In the genomic region with DNA sequence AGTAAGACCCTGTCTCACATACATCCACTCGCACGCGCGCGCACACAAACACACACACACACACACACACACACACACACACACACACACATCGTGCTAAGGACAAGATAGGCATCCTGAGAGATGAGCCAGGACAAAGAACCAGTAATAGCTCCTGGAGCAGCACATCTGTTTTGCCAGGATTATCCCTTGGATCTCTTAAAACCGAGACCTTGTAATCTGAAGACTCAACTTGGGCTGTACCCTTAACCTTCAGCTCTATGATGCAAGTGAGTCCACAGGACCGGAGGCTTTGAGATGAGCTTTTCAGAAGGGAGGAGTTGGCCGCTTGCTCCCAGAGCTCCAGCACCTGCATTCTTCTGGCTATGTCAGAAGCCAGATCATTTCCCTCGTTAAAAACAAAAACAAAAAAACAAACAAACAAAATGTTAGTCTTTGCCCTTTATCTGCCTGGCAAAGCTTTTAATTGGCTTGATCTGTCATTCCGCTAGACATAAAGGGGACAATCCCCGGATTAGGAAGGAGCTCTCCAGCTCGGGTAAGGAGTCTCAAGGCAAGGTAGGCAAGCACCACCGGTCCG, we compare ENCODE assay signal across 24 mouse cellular contexts. TPM values are rescaled to one million over a fixed set of nuclear protein-coding genes. Genes with fewer than 3 reads are reported as not detected.
DNase-seq lines count a peak whose midpoint lies in the region; ATAC-seq and TF ChIP-seq lines count a peak whose summit lies in the region.
"Had no signal": no experiment of that assay in that cellular context is flagged by ENCODE, and none has a peak within 500 bp of the region (broad histone marks: within the 10 kb centered on the region; RNA-seq: fewer than 3 reads in every experiment).

Gnat2 (plus strand) TSS at position 254 of the 580 bp plus-strand sequence.

- TF ChIP-seq EP300 in MEL (IDR thresholded peaks at IDR 0.05; ENCODE audit: low read depth in 1 of 2, low read length in 2 of 2), result no peak

- H3K36me3 ChIP-seq in forebrain, embryonic 16.5 days (ENCODE audit: control insufficient read depth, insufficient read depth), result no peaks in the 10 kb centered on the region
- no peaks in the 10 kb centered on the region for H3K36me3 ChIP-seq in forebrain, embryonic 11.5 days (ENCODE audit: control insufficient read depth, insufficient read depth, low read length)
- H3K36me3 ChIP-seq in MEL (ENCODE audit: control insufficient read depth in 1 of 2, insufficient read depth in 2 of 2, low read length in 2 of 2), result peaks cover 0 to 37% of the 10 kb centered on the region in 2 experiments; a peak in 3 of 4 replicates
- H3K36me3 ChIP-seq in forebrain, embryonic 10.5 days (replicated peaks), result no peaks in the 10 kb centered on the region
- H3K36me3 ChIP-seq in kidney, embryonic 16.5 days (ENCODE audit: insufficient read depth, low read length), result no peaks in the 10 kb centered on the region
- H3K36me3 ChIP-seq: embryonic facial prominence, embryonic 12.5 days; heart, embryonic 13.5 days; limb, embryonic 15.5 days had no signal

- no peaks in the 10 kb centered on the region for H3K27me3 ChIP-seq in forebrain, embryonic 16.5 days (replicated peaks; ENCODE audit: control insufficient read depth, insufficient read depth, low read length)
- no peaks in the 10 kb centered on the region for H3K27me3 ChIP-seq in forebrain, embryonic 11.5 days (ENCODE audit: control insufficient read depth, insufficient read depth, low read length)
- H3K27me3 ChIP-seq in MEL (ENCODE audit: control insufficient read depth in 1 of 2, insufficient read depth in 2 of 2, low read length in 2 of 2), result no peaks in the 10 kb centered on the region
- H3K27me3 ChIP-seq in forebrain, embryonic 10.5 days (ENCODE audit: poor library complexity, severe bottlenecking), result peaks cover 10% of the 10 kb centered on the region; the same call in 1 of the 2 replicates
- no peaks in the 10 kb centered on the region for H3K27me3 ChIP-seq in kidney, embryonic 16.5 days (ENCODE audit: insufficient read depth, low read length)
- H3K27me3 ChIP-seq: embryonic facial prominence, embryonic 12.5 days; heart, embryonic 13.5 days; limb, embryonic 15.5 days; Patski had no signal

- ATAC-seq in forebrain, embryonic 16.5 days, result no peak
- no peak for ATAC-seq in forebrain, embryonic 11.5 days (replicated peaks; ENCODE audit: low FRiP score)
- ATAC-seq in kidney, embryonic 16.5 days (ENCODE audit: low FRiP score, low TSS enrichment), result no peak
- ATAC-seq: CD4-positive, CD25-positive, alpha-beta regulatory T cell, adult 4 months; forebrain, embryonic 14.5 days; intestine, postnatal 0 days; Patski had no signal

- H3K4me3 ChIP-seq in forebrain, embryonic 16.5 days (replicated peaks; ENCODE audit: low read length), result no peak within 1 kb of the TSS
- H3K4me3 ChIP-seq in forebrain, embryonic 11.5 days (ENCODE audit: low read depth, low read length), result no peak within 1 kb of the TSS
- peak within 1 kb of the TSS in 1 of 2 experiments; percentile 44; a peak in 1 of 4 replicates for H3K4me3 ChIP-seq in MEL (ENCODE audit: control insufficient read depth in 1 of 2, insufficient read depth in 1 of 2, low read depth in 2 of 2, low read length in 2 of 2)
- H3K4me3 ChIP-seq in forebrain, embryonic 10.5 days, result no peak within 1 kb of the TSS
- no peak within 1 kb of the TSS for H3K4me3 ChIP-seq in kidney, embryonic 16.5 days (ENCODE audit: low read length)
- H3K4me3 ChIP-seq: embryonic facial prominence, embryonic 12.5 days; heart, embryonic 13.5 days; limb, embryonic 15.5 days had no signal

- WGBS in forebrain, embryonic 16.5 days, result 49% methylated on average over 15 of the region's 15 CpGs
- WGBS in forebrain, embryonic 11.5 days, result 52% methylated on average over 15 of the region's 15 CpGs
- 56% methylated on average over 15 of the region's 15 CpGs for WGBS in forebrain, embryonic 10.5 days
- WGBS in kidney, embryonic 16.5 days, result 76% methylated on average over 15 of the region's 15 CpGs

- no peak for TF ChIP-seq RAD21 in MEL (IDR thresholded peaks at IDR 0.05; ENCODE audit: low read depth, low read length)

- no peaks in the 10 kb centered on the region for H3K9me3 ChIP-seq in forebrain, embryonic 16.5 days (ENCODE audit: control insufficient read depth, low read length)
- H3K9me3 ChIP-seq in forebrain, embryonic 11.5 days (ENCODE audit: control insufficient read depth, low read length), result no peaks in the 10 kb centered on the region
- no peaks in the 10 kb centered on the region for H3K9me3 ChIP-seq in MEL (replicated peaks; ENCODE audit: insufficient read depth, low read length)
- H3K9me3 ChIP-seq in forebrain, embryonic 10.5 days, result no peaks in the 10 kb centered on the region
- no peaks in the 10 kb centered on the region for H3K9me3 ChIP-seq in kidney, embryonic 16.5 days (ENCODE audit: low read length)
- H3K9me3 ChIP-seq: embryonic facial prominence, embryonic 12.5 days; heart, embryonic 13.5 days; limb, embryonic 15.5 days had no signal

- TF ChIP-seq CTCF in MEL (IDR thresholded peaks at IDR 0.05 in 2 of 3, conservative IDR thresholded peaks at IDR 0.05 in 1 of 3; ENCODE audit: control insufficient read depth in 1 of 3, insufficient read depth in 1 of 3, low read depth in 2 of 3, low read length in 3 of 3, poor library complexity in 1 of 3, severe bottlenecking in 1 of 3), result no peak

- DNase-seq in forebrain, embryonic 11.5 days (ENCODE audit: low spot score), result no peak
- DNase-seq in MEL (ENCODE audit: low read depth, low spot score), result no peak
- no peak for DNase-seq in adrenal gland, postnatal 36 days
- DNase-seq in retina, postnatal 1 day, result peak; percentile 78
- no peak for DNase-seq in forebrain, embryonic 10.5 days (ENCODE audit: extremely low spot score, low spot score)
- DNase-seq: cerebellum, adult 2 months; cerebellum, postnatal 25 days; heart, postnatal 14 days; layer of hippocampus, adult 9-11 months; lung, postnatal 4 days; midbrain, embryonic 14.5 days; right cerebral cortex, postnatal 4 days; thymus, postnatal 25 days had no signal

- no peak within 1 kb of the TSS for H3K27ac ChIP-seq in forebrain, embryonic 16.5 days (ENCODE audit: low read length)
- H3K27ac ChIP-seq in forebrain, embryonic 11.5 days (ENCODE audit: low read depth, low read length), result no peak within 1 kb of the TSS
- peak within 1 kb of the TSS; percentile 43 for H3K27ac ChIP-seq in MEL (ENCODE audit: control insufficient read depth, low read depth, low read length)
- H3K27ac ChIP-seq in forebrain, embryonic 10.5 days, result no peak within 1 kb of the TSS
- no peak within 1 kb of the TSS for H3K27ac ChIP-seq in kidney, embryonic 16.5 days (ENCODE audit: low read length)
- H3K27ac ChIP-seq: embryonic facial prominence, embryonic 12.5 days; heart, embryonic 13.5 days; limb, embryonic 15.5 days had no signal

- no peaks in the 10 kb centered on the region for H3K4me1 ChIP-seq in forebrain, embryonic 16.5 days (replicated peaks; ENCODE audit: control insufficient read depth, insufficient read depth, low read length)
- no peaks in the 10 kb centered on the region for H3K4me1 ChIP-seq in forebrain, embryonic 11.5 days (replicated peaks; ENCODE audit: control insufficient read depth, insufficient read depth, low read length)
- H3K4me1 ChIP-seq in MEL (ENCODE audit: control insufficient read depth in 1 of 2, insufficient read depth in 2 of 2, low read length in 2 of 2), result peaks cover 18 to 42% of the 10 kb centered on the region in 2 experiments
- H3K4me1 ChIP-seq in forebrain, embryonic 10.5 days, result peaks cover 29% of the 10 kb centered on the region
- H3K4me1 ChIP-seq in kidney, embryonic 16.5 days (ENCODE audit: insufficient read depth, low read length), result peaks cover 12% of the 10 kb centered on the region; the same call in 1 of the 2 replicates

- H3K79me2 ChIP-seq in MEL (ENCODE audit: control insufficient read depth, insufficient read depth, low read length, poor library complexity), result no peaks in the 10 kb centered on the region

- H3K4me2 ChIP-seq in forebrain, embryonic 16.5 days (ENCODE audit: low read length), result no peak within 1 kb of the TSS
- H3K4me2 ChIP-seq in forebrain, embryonic 11.5 days (ENCODE audit: low read depth, low read length, severe bottlenecking), result no peak within 1 kb of the TSS
- no peak within 1 kb of the TSS for H3K4me2 ChIP-seq in kidney, embryonic 16.5 days (replicated peaks; ENCODE audit: low read depth, low read length)
- H3K4me2 ChIP-seq: embryonic facial prominence, embryonic 12.5 days; heart, embryonic 13.5 days; limb, embryonic 15.5 days had no signal

- H3K9ac ChIP-seq in forebrain, embryonic 16.5 days (replicated peaks; ENCODE audit: low read depth, low read length), result 0 out of 2 replicates have a peak within 1 kb of the TSS, but pooled peaks have one; percentile 13
- no peak within 1 kb of the TSS for H3K9ac ChIP-seq in forebrain, embryonic 11.5 days (ENCODE audit: low read length)
- H3K9ac ChIP-seq in MEL (ENCODE audit: control insufficient read depth, low read depth, low read length, poor library complexity, severe bottlenecking), result peak within 1 kb of the TSS; percentile 13; the same call in 1 of the 2 replicates
- no peak within 1 kb of the TSS for H3K9ac ChIP-seq in kidney, embryonic 16.5 days (replicated peaks; ENCODE audit: low read length)
- H3K9ac ChIP-seq: embryonic facial prominence, embryonic 12.5 days; heart, embryonic 13.5 days; limb, embryonic 15.5 days had no signal

- no peak for TF ChIP-seq POLR2A in MEL (IDR thresholded peaks at IDR 0.05; ENCODE audit: control insufficient read depth in 1 of 2, insufficient read depth in 1 of 2, low read depth in 1 of 2, low read length in 2 of 2, poor library complexity in 1 of 2)

TF ChIP-seq in MEL, 35 proteins besides CTCF, POLR2A, EP300 and RAD21:
- 0 out of 2 replicates have a peak, but pooled peaks have one; percentile 58 for TF ChIP-seq CHD1 (IDR thresholded peaks at IDR 0.05; ENCODE audit: low read depth, low read length)
- no peak for TF ChIP-seq NRF1 (IDR thresholded peaks at IDR 0.05; ENCODE audit: insufficient read depth, low read depth, low read length, poor library complexity, severe bottlenecking)

RNA-seq across cellular contexts. Expression of gene Gnat2, which starts in this region (rescaled TPM):
- polyA plus RNA-seq in forebrain, embryonic 16.5 days (2015; fragmentation: Nextera tagmentation; extraction: Ambion mirVana), result 0.13 and 0.31 TPM in 2 replicates
- polyA plus RNA-seq in forebrain, embryonic 11.5 days (2014; fragmentation: Nextera tagmentation; extraction: Ambion mirVana), result 0.33 and 0.99 TPM in 2 replicates
- 4.7 and 6.4 TPM in 2 replicates for total RNA-seq in MEL (2012; rRNA removed)
- polyA plus RNA-seq in MEL (2012; ENCODE audit: insufficient read depth in 1 of 2, insufficient read length in 2 of 2, low read depth in 1 of 2, low replicate concordance in 2 of 2, missing spikeins in 1 of 2), result 10 to 100 TPM in 1 of 2 experiments, not detected in 1; 12.4 TPM
- 10 to 100 TPM; 11.5 to 14.7 TPM for total RNA-seq in adrenal gland, postnatal 36 days (2021)
- 0.96 and 1.4 TPM in 2 replicates for polyA plus RNA-seq in forebrain, embryonic 10.5 days (2016; fragmentation: Nextera tagmentation; extraction: Ambion mirVana)
- 0.84 and 1.9 TPM in 2 replicates for polyA plus RNA-seq in kidney, embryonic 16.5 days (2015; fragmentation: Nextera tagmentation; extraction: Ambion mirVana)
- total RNA-seq: left cerebral cortex, postnatal 36 days; megakaryocyte-erythroid progenitor cell, adult 5-6 weeks had no signal
- polyA plus RNA-seq: CD4-positive, CD25-positive, alpha-beta regulatory T cell, adult 4 months had no signal

Comparison
In these comparisons a context has a peak if more than half of its experiments do, and no peak if none do; other contexts are left out.
1. H3K9ac ChIP-seq: peak in forebrain, embryonic 16.5 days (single experiment) and MEL (single experiment); none in forebrain, embryonic 11.5 days (single experiment) and kidney, embryonic 16.5 days (single experiment).